Mouse (Mus musculus): Measurements from ENCODE around the gene Scnn1a.

- no peak for TF ChIP-seq HCFC1 (IDR thresholded peaks at IDR 0.05; ENCODE audit: borderline replicate concordance, insufficient read depth, low read length)
- no peak for TF ChIP-seq ZNF384 (IDR thresholded peaks at IDR 0.05; ENCODE audit: low read depth, low read length)
Observed at GRCm38 (mm10) chr6:125305465-125305864, 15.0 kb upstream of the Scnn1a start.
